Mouse (Mus musculus): ENCODE results near the gene Crybb3.

The Crybb3 gene

GRCm38 (mm10) chr5:113102455-113102854, 21.1 kb upstream of the Crybb3 start:
- DNase-seq (ENCODE audit: low spot score): no peak

- no peak for DNase-seq (ENCODE audit: low spot score)
These were observed 20.1 kb upstream of the Crybb3 start for GRCm38 (mm10) chr5:113101457-113101856.

- no peak for DNase-seq (ENCODE audit: low spot score)
These were observed 19.0 kb upstream of the Crybb3 start for GRCm38 (mm10) chr5:113100422-113100821.

- peak; percentile 81 for DNase-seq (ENCODE audit: low spot score)
These were observed 18.2 kb upstream of the Crybb3 start for GRCm38 (mm10) chr5:113099546-113099945.

- no peak for DNase-seq (ENCODE audit: low spot score)
These were observed 16.2 kb upstream of the Crybb3 start for GRCm38 (mm10) chr5:113097551-113097950.

- DNase-seq (ENCODE audit: low spot score): no peak
These were observed 14.1 kb upstream of the Crybb3 start for GRCm38 (mm10) chr5:113095456-113095855.

- DNase-seq (ENCODE audit: low spot score): no peak
These were observed 11.0 kb upstream of the Crybb3 start for GRCm38 (mm10) chr5:113092406-113092805.

- DNase-seq (ENCODE audit: low spot score): no peak
These were observed 9.8 kb upstream of the Crybb3 start for GRCm38 (mm10) chr5:113091162-113091561.

- DNase-seq (ENCODE audit: low spot score): no peak
These were observed 9.4 kb upstream of the Crybb3 start for GRCm38 (mm10) chr5:113090750-113091149.

- DNase-seq (ENCODE audit: low spot score): no peak
These were observed 8.8 kb upstream of the Crybb3 start for GRCm38 (mm10) chr5:113090077-113090690.

GRCm38 (mm10) chr5:113087465-113087864, 6.1 kb upstream of the Crybb3 start:
- DNase-seq (ENCODE audit: low spot score): no peak

- no peak for DNase-seq (ENCODE audit: low spot score)
These were observed 5.6 kb upstream of the Crybb3 start for GRCm38 (mm10) chr5:113086990-113087389.

- no peak for DNase-seq (ENCODE audit: low spot score)
These were observed 5.1 kb upstream of the Crybb3 start for GRCm38 (mm10) chr5:113086439-113086838.

- no peak for DNase-seq (ENCODE audit: low spot score)
These were observed 4.5 kb upstream of the Crybb3 start for GRCm38 (mm10) chr5:113085931-113086330.

GRCm38 (mm10) chr5:113084309-113084708, 2.9 kb upstream of the Crybb3 start:
- DNase-seq (ENCODE audit: low spot score): no peak

- DNase-seq (ENCODE audit: low spot score): no peak
These were observed 1.2 kb upstream of the Crybb3 start for GRCm38 (mm10) chr5:113082356-113083168.

- no peak for DNase-seq (ENCODE audit: low spot score)
These were observed 364 bp downstream of the Crybb3 start for GRCm38 (mm10) chr5:113081020-113081419.

GRCm38 (mm10) chr5:113079783-113080182, 1.6 kb downstream of the Crybb3 start:
- DNase-seq (ENCODE audit: low spot score): no peak

- DNase-seq (ENCODE audit: low spot score): no peak
These were observed 2.7 kb downstream of the Crybb3 start for GRCm38 (mm10) chr5:113078686-113079085.

GRCm38 (mm10) chr5:113070017-113070416, 11.4 kb downstream of the Crybb3 start, which contains the start of gene Crybb2:
TSS of gene Crybb2 (minus strand) at chr5:113070117.
- no peak for DNase-seq (ENCODE audit: low spot score)

- peak; percentile 64 for DNase-seq (ENCODE audit: low spot score)
These were observed 27.1 kb downstream of the Crybb3 start for GRCm38 (mm10) chr5:113054308-113054707.

- DNase-seq (ENCODE audit: low spot score): no peak
These were observed 30.7 kb downstream of the Crybb3 start for GRCm38 (mm10) chr5:113050581-113051185.

- no peak for DNase-seq (ENCODE audit: low spot score)
These were observed 31.5 kb downstream of the Crybb3 start for GRCm38 (mm10) chr5:113049876-113050275.

Data from left cerebral cortex, adult 11 months (tissue).